Mouse (Mus musculus) G1E (cell line): ENCODE measurements around the gene Mef2c.

Experiments used
- GATA1 ChIP-seq: IDR thresholded peaks from 2 replicates; pipeline ENCODE4 v1.6.1; 2012; ENCODE audit warnings: borderline replicate concordance, low read length, inconsistent platforms, mixed read lengths
- GATA2 ChIP-seq: IDR thresholded peaks from 2 replicates; pipeline ENCODE4 v1.6.1; 2012; ENCODE audit warnings: low read depth, low read length, inconsistent platforms, borderline replicate concordance

- no peak for TF ChIP-seq GATA1
- no peak for TF ChIP-seq GATA2
Observed at GRCm38 (mm10) chr13:83666179-83666578, 162.3 kb downstream of the Mef2c start.
